Mouse (Mus musculus): ENCODE results near the gene Slc9a6. TPM values are rescaled to one million over a fixed set of nuclear protein-coding genes. Genes with fewer than 3 reads are reported as not detected.

Slc9a6 gene
- 8.4 TPM for total RNA-seq (2023)

DNA sequence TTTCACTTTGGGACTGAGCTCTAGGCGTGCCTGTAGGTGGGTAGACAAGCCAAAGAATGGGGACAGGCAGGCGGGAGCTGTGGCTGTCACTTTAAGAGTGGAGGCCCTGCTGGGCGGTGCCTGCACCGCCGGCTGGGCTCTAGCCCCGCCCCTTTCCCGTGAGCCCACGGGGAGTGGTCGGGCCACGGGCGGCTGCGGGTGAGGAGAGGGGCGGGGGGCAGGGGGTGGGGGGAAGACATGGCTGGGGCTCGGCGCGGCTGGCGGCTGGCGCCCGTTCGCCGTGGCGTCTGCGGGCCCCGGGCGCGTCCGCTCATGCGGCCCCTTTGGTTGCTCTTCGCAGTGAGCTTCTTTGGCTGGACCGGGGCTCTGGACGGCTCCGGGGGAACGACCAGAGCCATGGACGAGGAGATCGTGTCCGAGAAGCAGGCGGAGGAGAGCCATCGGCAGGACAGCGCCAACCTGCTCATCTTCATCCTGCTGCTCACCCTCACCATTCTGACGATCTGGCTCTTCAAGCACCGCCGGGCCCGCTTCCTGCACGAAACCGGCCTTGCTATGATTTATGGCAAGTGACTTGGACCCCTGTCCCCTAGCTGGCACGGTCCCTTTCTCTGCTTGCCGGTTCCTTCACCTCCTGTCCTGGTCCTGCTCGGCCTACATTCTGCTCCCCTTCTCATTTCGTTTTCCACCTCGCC lies at the start of gene Slc9a6:
Slc9a6 (plus strand) TSS at position 135 of the 695 bp plus-strand sequence.

DNA sequence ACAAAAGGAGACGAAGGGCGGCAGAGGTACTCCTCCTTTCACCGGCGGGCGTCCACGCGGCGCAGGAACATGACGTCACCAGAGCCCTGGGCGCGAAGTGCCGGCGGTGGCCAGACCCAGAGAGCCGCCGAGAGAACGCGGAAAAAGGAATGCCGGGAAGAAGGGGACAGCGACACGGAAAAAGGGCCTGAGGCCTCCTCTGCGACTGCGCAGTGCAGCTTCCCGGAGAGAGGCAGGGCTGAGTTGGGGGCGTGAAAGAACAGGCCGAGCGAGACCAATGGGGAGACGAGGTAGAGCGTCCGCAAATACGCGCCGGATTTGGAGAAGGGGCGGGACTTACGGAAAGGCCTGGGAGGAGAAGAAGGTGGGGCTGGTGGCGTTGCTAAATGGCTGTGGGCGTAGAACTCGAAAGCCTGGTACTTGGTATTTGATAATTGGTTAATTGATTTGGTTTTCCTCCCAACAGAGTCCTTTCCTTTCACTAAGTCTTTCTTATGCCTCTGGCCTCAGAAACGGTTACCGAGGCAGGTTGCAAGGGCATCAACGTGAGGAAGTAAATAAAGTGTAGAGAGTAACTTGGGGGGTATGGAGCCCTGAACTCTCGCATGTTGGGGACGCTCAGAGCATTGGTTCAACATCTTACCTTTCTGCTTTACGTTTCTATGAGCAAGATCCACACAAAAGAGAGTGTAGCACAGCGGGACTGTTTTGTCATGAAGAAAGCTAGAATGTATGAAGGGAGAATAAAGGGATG lies 11.5 kb upstream of the Slc9a6 start, which contains the start of gene Mmgt1:
Mmgt1 (minus strand) TSS at position 183 of the 754 bp plus-strand sequence.

Other genes with a start within 250 kb of the Slc9a6 start
- not detected for gene Smim10l2a, start 235.2 kb upstream of the Slc9a6 start, total RNA-seq (2023)
- not detected for gene Gm2174, start 161.8 kb upstream of the Slc9a6 start, total RNA-seq (2023)
- 35.1 TPM for gene Ints6l, start 154.9 kb upstream of the Slc9a6 start, total RNA-seq (2023)
- gene Gm10477, start 85.0 kb upstream of the Slc9a6 start, total RNA-seq (2023): not detected
- not detected for gene Gm648, start 60.2 kb upstream of the Slc9a6 start, total RNA-seq (2023)
- 9.9 TPM for gene Mmgt1, start 11.7 kb upstream of the Slc9a6 start, total RNA-seq (2023)
- gene Fhl1, start 122.0 kb downstream of the Slc9a6 start, total RNA-seq (2023): not detected
- 1.0 TPM for gene Map7d3, start 212.6 kb downstream of the Slc9a6 start, total RNA-seq (2023)

Data from CD8-positive naive resting alpha-beta T cell, adult 57 days (primary cell).